Mouse (Mus musculus): ENCODE measurements around the gene Dusp19. TPM values are rescaled to one million over a fixed set of nuclear protein-coding genes. Genes with fewer than 3 reads are reported as not detected.

Gene Dusp19
- total RNA-seq, 2 experiments from 2014 or later = 5.9 to 7.6 TPM

- intact Hi-C loops (cut with DNase I) = no loop called here
- no peak for DNase-seq
Observed at GRCm38 (mm10) chr2:80632336-80633026, 15.6 kb downstream of the Dusp19 start.

GRCm38 (mm10) chr2:80638364-80639241 lies 21.8 kb downstream of the Dusp19 start:
- intact Hi-C loops (cut with DNase I) = loop anchor here (1.0 to 2.0 kb wide), 2 partner anchors 20 to 56 kb away; no protein-coding TSS in a partner anchor
- peak; percentile 93 to 96 for DNase-seq

- intact Hi-C loops (cut with DNase I) = loop anchor here (1.0 to 2.0 kb wide), 2 partner anchors 21 to 57 kb away; no protein-coding TSS in a partner anchor
- no peak for DNase-seq
Observed at GRCm38 (mm10) chr2:80639398-80639797, 22.6 kb downstream of the Dusp19 start.

- intact Hi-C loops (cut with DNase I) = loop anchor here (1.0 to 2.0 kb wide), 2 partner anchors 22 to 57 kb away; no protein-coding TSS in a partner anchor
Observed at GRCm38 (mm10) chr2:80639864-80640263, 23.0 kb downstream of the Dusp19 start.

GRCm38 (mm10) chr2:80661414-80661813 lies 44.6 kb downstream of the Dusp19 start:
- intact Hi-C loops (cut with DNase I) = no loop called here
- no peak for DNase-seq

More at GRCm38 (mm10) chr2:80639864-80640263, 23.0 kb downstream of the Dusp19 start:
- DNase-seq = no peak

GRCm38 (mm10) chr2:80662682-80663081 lies 45.8 kb downstream of the Dusp19 start:
- no peak for DNase-seq
- intact Hi-C loops (cut with DNase I) = no loop called here

- no peak for DNase-seq
- intact Hi-C loops (cut with DNase I) = no loop called here
Observed at GRCm38 (mm10) chr2:80667396-80667964, 50.6 kb downstream of the Dusp19 start.

- peak in 1 of 2 experiments; percentile 10 for DNase-seq
- intact Hi-C loops (cut with DNase I) = loop anchor here (5.0 kb wide), 1 partner anchor 313 kb away; no protein-coding TSS in a partner anchor
Observed at GRCm38 (mm10) chr2:80669868-80670666, 53.2 kb downstream of the Dusp19 start.

- intact Hi-C loops (cut with DNase I) = no loop called here
- DNase-seq = no peak
Observed at GRCm38 (mm10) chr2:80678803-80679202, 62.0 kb downstream of the Dusp19 start.

Small RNA genes within 50 kb of the gene (microRNA-seq; reads per million reads assigned to microRNA genes)
- 0 reads per million in 2 experiments for gene Mir684-1

Other genes with a start within 250 kb of the Dusp19 start
- gene Frzb, start 169.4 kb upstream of the Dusp19 start, total RNA-seq (2021) = 1 to 10 TPM; 7.1 to 7.4 TPM
- gene Nckap1, start 35.7 kb upstream of the Dusp19 start, total RNA-seq (2021) = 10 to 100 TPM; 94.1 to 94.8 TPM
- 10 to 100 TPM in 1 of 2 experiments, 1 to 10 TPM in 1; 7.7 to 11.7 TPM for gene Nup35, start 191 bp downstream of the Dusp19 start, total RNA-seq (2021)

Data from heart, postnatal 10 days (tissue).